Comparison of ENCODE assay signal across 10 mouse cellular contexts in genomic region chr17:40977914-40978313, GRCm38 (mm10). TPM values are rescaled to one million over a fixed set of nuclear protein-coding genes. Genes with fewer than 3 reads are reported as not detected.
DNase-seq lines count a peak whose midpoint lies in the region; ATAC-seq and TF ChIP-seq lines count a peak whose summit lies in the region.
"Had no signal": no experiment of that assay in that cellular context is flagged by ENCODE, and none has a peak within 500 bp of the region (broad histone marks: within the 10 kb centered on the region; RNA-seq: fewer than 3 reads in every experiment).

No protein-coding gene starts in this region.

- no peaks in the 10 kb centered on the region for H3K4me1 ChIP-seq in kidney, postnatal 0 days (replicated peaks; ENCODE audit: insufficient read depth, low read length)
- H3K4me1 ChIP-seq in kidney, adult 2 months (ENCODE audit: control insufficient read depth, insufficient read depth, low read length), result no peaks in the 10 kb centered on the region
- no peaks in the 10 kb centered on the region for H3K4me1 ChIP-seq in hindbrain, embryonic 16.5 days (ENCODE audit: control insufficient read depth, insufficient read depth, low read depth, low read length)
- H3K4me1 ChIP-seq: heart, embryonic 10.5 days had no signal

- no peaks in the 10 kb centered on the region for H3K9me3 ChIP-seq in kidney, postnatal 0 days (replicated peaks; ENCODE audit: low read length)
- no peaks in the 10 kb centered on the region for H3K9me3 ChIP-seq in hindbrain, embryonic 16.5 days (ENCODE audit: control insufficient read depth, low read length)
- H3K9me3 ChIP-seq: heart, embryonic 10.5 days had no signal

- DNase-seq in kidney, postnatal 0 days (ENCODE audit: low spot score), result peak; percentile 19
- no peak for DNase-seq in kidney, adult 2 months
- DNase-seq in A20 (ENCODE audit: low read depth, low spot score) (peak; percentile 24), ZHBTc4 (ENCODE audit: low read depth, low spot score) (peak; percentile 8)
- DNase-seq in adrenal gland, postnatal 4 days (ENCODE audit: low spot score in 2 of 2), result no peak
- no peak for DNase-seq in urinary bladder, postnatal 4 days (ENCODE audit: low spot score in 2 of 2)
- no peak for DNase-seq in urinary bladder, postnatal 10 days (ENCODE audit: low spot score)
- DNase-seq: lung, postnatal 4 days had no signal

- no peaks in the 10 kb centered on the region for H3K36me3 ChIP-seq in kidney, postnatal 0 days (ENCODE audit: insufficient read depth, low read length)
- no peaks in the 10 kb centered on the region for H3K36me3 ChIP-seq in kidney, adult 2 months (ENCODE audit: control insufficient read depth, insufficient read depth, low read length)
- no peaks in the 10 kb centered on the region for H3K36me3 ChIP-seq in hindbrain, embryonic 16.5 days (ENCODE audit: control insufficient read depth, insufficient read depth, low read length)
- H3K36me3 ChIP-seq: heart, embryonic 10.5 days had no signal

- TF ChIP-seq POLR2A in kidney, adult 2 months (IDR thresholded peaks at IDR 0.05; ENCODE audit: low read depth, low read length), result no peak

- H3K9ac ChIP-seq in kidney, postnatal 0 days (ENCODE audit: low read depth, low read length), result no peak overlapping the region
- H3K9ac ChIP-seq in hindbrain, embryonic 16.5 days (ENCODE audit: low read depth, low read length), result no peak overlapping the region

- WGBS in kidney, postnatal 0 days, result 70% methylated on average over 11 of the region's 11 CpGs
- 66% methylated on average over 11 of the region's 11 CpGs for WGBS in kidney, adult 2 months
- 66% methylated on average over 11 of the region's 11 CpGs for WGBS in hindbrain, embryonic 16.5 days

- H3K27ac ChIP-seq in kidney, postnatal 0 days, result no peak overlapping the region
- no peak overlapping the region for H3K27ac ChIP-seq in kidney, adult 2 months (ENCODE audit: insufficient read depth, low read depth, low read length)
- no peak overlapping the region for H3K27ac ChIP-seq in hindbrain, embryonic 16.5 days (ENCODE audit: low read depth, low read length)
- H3K27ac ChIP-seq: heart, embryonic 10.5 days had no signal

- peak; percentile 59 for TF ChIP-seq CTCF in kidney, postnatal 0 days (IDR thresholded peaks at IDR 0.05; ENCODE audit: low read depth)
- no peak for TF ChIP-seq CTCF in kidney, adult 2 months (conservative IDR thresholded peaks at IDR 0.05; ENCODE audit: insufficient read depth, insufficient read length, low read depth, low read length)

- H3K27me3 ChIP-seq in kidney, postnatal 0 days (ENCODE audit: insufficient read depth, low read length), result no peaks in the 10 kb centered on the region
- H3K27me3 ChIP-seq in kidney, adult 2 months (replicated peaks; ENCODE audit: control insufficient read depth, insufficient read depth, low read length), result no peaks in the 10 kb centered on the region
- no peaks in the 10 kb centered on the region for H3K27me3 ChIP-seq in hindbrain, embryonic 16.5 days (replicated peaks; ENCODE audit: control insufficient read depth, insufficient read depth, low read length)

- ATAC-seq in kidney, postnatal 0 days (replicated peaks; ENCODE audit: low FRiP score, low read depth), result no peak
- peak; percentile 76 for ATAC-seq in hindbrain, embryonic 16.5 days

- H3K4me3 ChIP-seq in kidney, postnatal 0 days (replicated peaks; ENCODE audit: low read depth, low read length), result no peak overlapping the region
- H3K4me3 ChIP-seq in kidney, adult 2 months (ENCODE audit: insufficient read depth, low read depth, low read length), result no peak overlapping the region
- no peak overlapping the region for H3K4me3 ChIP-seq in hindbrain, embryonic 16.5 days (ENCODE audit: low read length)
- H3K4me3 ChIP-seq: heart, embryonic 10.5 days had no signal

- no peak overlapping the region for H3K4me2 ChIP-seq in kidney, postnatal 0 days (ENCODE audit: low read length)
- no peak overlapping the region for H3K4me2 ChIP-seq in hindbrain, embryonic 16.5 days (ENCODE audit: low read length)

RNA-seq across cellular contexts. Expression of gene Cenpq, which starts 43.1 kb away (rescaled TPM):
- polyA plus RNA-seq in kidney, postnatal 0 days (2015; fragmentation: Nextera tagmentation; extraction: Ambion mirVana), result 19.0 and 21.9 TPM in 2 replicates
- 0.56 and 1.0 TPM in 2 replicates for polyA plus RNA-seq in kidney, adult 2 months (2012; rRNA removed)
- polyA plus RNA-seq in hindbrain, embryonic 16.5 days (2015; fragmentation: Nextera tagmentation; extraction: Ambion mirVana), result 10.9 and 12.1 TPM in 2 replicates
- total RNA-seq in adrenal gland, postnatal 4 days (2021), result 10 to 100 TPM; 12.4 to 12.5 TPM

RNA-seq across cellular contexts. Expression of gene Mut, which starts 43.4 kb away (rescaled TPM):
- polyA plus RNA-seq in kidney, postnatal 0 days (2015; fragmentation: Nextera tagmentation; extraction: Ambion mirVana), result 63.0 and 64.0 TPM in 2 replicates
- 60.7 and 73.0 TPM in 2 replicates for polyA plus RNA-seq in kidney, adult 2 months (2012; rRNA removed)
- polyA plus RNA-seq in hindbrain, embryonic 16.5 days (2015; fragmentation: Nextera tagmentation; extraction: Ambion mirVana), result 24.3 and 26.2 TPM in 2 replicates
- total RNA-seq in adrenal gland, postnatal 4 days (2021), result 10 to 100 TPM; 87.0 to 91.3 TPM

Comparison
In these comparisons a context has a peak if more than half of its experiments do, and no peak if none do; other contexts are left out.
1. DNase-seq: peak in kidney, postnatal 0 days (single experiment), A20 (single experiment) and ZHBTc4 (single experiment); none in kidney, adult 2 months (single experiment), adrenal gland, postnatal 4 days (0 of 2), urinary bladder, postnatal 4 days (0 of 2) and urinary bladder, postnatal 10 days (single experiment).